Mouse (Mus musculus) limb, embryonic 13.5 days (tissue): ENCODE measurements at regions not wholly inside any gene's neighbourhood (a gene's known extent, or its start where the extent isn't known, plus 50 kb on each side); places are given as distances from the start of the nearest gene placed in this dataset.
A peak's percentile ranks its signal among the peaks of the same experiment; 100 is the strongest.

Source experiments
- ATAC-seq: fragments of 200-750 bp; cut with Nextera tagmentation; 2 replicates; pipeline ENCODE4 v1.8.0; 2017; ENCODE audit warnings: low read depth, moderate number of reproducible peaks, moderate TSS enrichment; ENCODE audit not compliant: low FRiP score
- H3K27ac ChIP-seq: fragments of 300-500 bp; sonication (generic); 2 replicates; pipeline ENCODE4 v1.5.1; 2015; ENCODE audit warnings: inconsistent platforms, mild to moderate bottlenecking, moderate library complexity
- H3K27me3 ChIP-seq: fragments of 300-500 bp; sonication (generic); 2 replicates; pipeline ENCODE4 v1.6.1; 2015; ENCODE audit warnings: mild to moderate bottlenecking, inconsistent platforms
- H3K36me3 ChIP-seq: fragments of 300-500 bp; sonication (generic); 2 replicates; pipeline ENCODE4 v1.6.1; 2015; ENCODE audit warnings: inconsistent platforms, mild to moderate bottlenecking, moderate library complexity
- H3K4me1 ChIP-seq: fragments of 300-500 bp; sonication (generic); 2 replicates; pipeline ENCODE4 v1.6.1; 2015; ENCODE audit warnings: inconsistent platforms
- H3K4me2 ChIP-seq: fragments of 300-500 bp; sonication (generic); replicated peaks from 2 replicates; pipeline ENCODE4 v1.6.1; 2015; ENCODE audit warnings: inconsistent platforms, mild to moderate bottlenecking, moderate library complexity
- H3K4me3 ChIP-seq: fragments of 300-500 bp; sonication (generic); 2 replicates; pipeline ENCODE4 v1.5.1; 2015; ENCODE audit warnings: moderate library complexity, mild to moderate bottlenecking, inconsistent platforms
- H3K9ac ChIP-seq: fragments of 300-500 bp; sonication (generic); 2 replicates; pipeline ENCODE4 v1.6.1; 2015; ENCODE audit warnings: mild to moderate bottlenecking, inconsistent platforms
- H3K9me3 ChIP-seq: fragments of 300-500 bp; sonication (generic); 2 replicates; pipeline ENCODE4 v1.6.1; 2016; ENCODE audit warnings: inconsistent platforms
- WGBS: fragments of 180-500 bp; shearing (Covaris S2); methylation state at CpG from one replicate; pipeline ENCODE4 v1.1.7; 2015; 5-methylcytosine and 5-hydroxymethylcytosine counted together

- Histone ChIP-seq H3K4me2 (peak overlapping the region; percentile 23; the same call in 1 of the 2 replicates), H3K9ac (no peak overlapping the region), H3K36me3 (no peaks in the 10 kb centered on the region), H3K27me3 (peaks cover 47% of the 10 kb centered on the region), H3K27ac (no peak overlapping the region), H3K4me1 (peaks cover 22% of the 10 kb centered on the region), H3K9me3 (0 out of 2 replicates have a peak, but pooled peaks cover 5% of the 10 kb centered on the region), H3K4me3 (no peak overlapping the region)
- 21% methylated on average over 14 of the region's 14 CpGs for WGBS
- no peak for ATAC-seq
Observed at GRCm38 (mm10) chr8:12127106-12127800, 151.4 kb upstream of the A230072I06Rik start.

GRCm38 (mm10) chr8:12127801-12128490, 150.7 kb upstream of the A230072I06Rik start:
- peaks cover 22% of the 10 kb centered on the region for H3K4me1 ChIP-seq
- ATAC-seq = no peak
- no peaks in the 10 kb centered on the region for H3K36me3 ChIP-seq
- no peak overlapping the region for H3K4me3 ChIP-seq
- no peak overlapping the region for H3K9ac ChIP-seq
- 0 out of 2 replicates have a peak, but pooled peaks cover 5% of the 10 kb centered on the region for H3K9me3 ChIP-seq
- 42% methylated on average over 4 of the region's 4 CpGs for WGBS
- no peak overlapping the region for H3K4me2 ChIP-seq
- no peak overlapping the region for H3K27ac ChIP-seq
- peaks cover 51% of the 10 kb centered on the region for H3K27me3 ChIP-seq

GRCm38 (mm10) chr8:12130591-12130990, 148.0 kb upstream of the A230072I06Rik start:
- peaks cover 22% of the 10 kb centered on the region for H3K4me1 ChIP-seq
- peaks cover 68% of the 10 kb centered on the region for H3K27me3 ChIP-seq
- H3K4me2 ChIP-seq = no peak overlapping the region
- no peaks in the 10 kb centered on the region for H3K36me3 ChIP-seq
- no peak overlapping the region for H3K4me3 ChIP-seq
- WGBS = 26% methylated on average over 5 of the region's 5 CpGs
- H3K9me3 ChIP-seq = no peaks in the 10 kb centered on the region
- H3K27ac ChIP-seq = no peak overlapping the region
- no peak for ATAC-seq
- no peak overlapping the region for H3K9ac ChIP-seq

- 41% methylated on average over 1 of the region's 1 CpGs for WGBS
- ATAC-seq = no peak
- H3K9ac ChIP-seq = no peak overlapping the region
Observed at GRCm38 (mm10) chr8:12134200-12134599, 144.4 kb upstream of the A230072I06Rik start.

GRCm38 (mm10) chr8:12135392-12136177, 143.0 kb upstream of the A230072I06Rik start:
- H3K9ac ChIP-seq = no peak overlapping the region
- no peak overlapping the region for H3K4me3 ChIP-seq
- H3K4me1 ChIP-seq = peaks cover 16% of the 10 kb centered on the region
- H3K9me3 ChIP-seq = no peaks in the 10 kb centered on the region
- peaks cover 52% of the 10 kb centered on the region for H3K27me3 ChIP-seq
- WGBS = 71% methylated on average over 14 of the region's 14 CpGs
- no peak overlapping the region for H3K4me2 ChIP-seq
- H3K36me3 ChIP-seq = no peaks in the 10 kb centered on the region
- no peak for ATAC-seq
- H3K27ac ChIP-seq = no peak overlapping the region

More at GRCm38 (mm10) chr8:12134200-12134599, 144.4 kb upstream of the A230072I06Rik start:
- no peak overlapping the region for H3K4me2 ChIP-seq
- no peaks in the 10 kb centered on the region for H3K9me3 ChIP-seq
- no peak overlapping the region for H3K27ac ChIP-seq
- H3K4me1 ChIP-seq = peaks cover 19% of the 10 kb centered on the region
- H3K27me3 ChIP-seq = peaks cover 57% of the 10 kb centered on the region
- no peaks in the 10 kb centered on the region for H3K36me3 ChIP-seq
- H3K4me3 ChIP-seq = no peak overlapping the region

GRCm38 (mm10) chr8:12136178-12136455, 142.5 kb upstream of the A230072I06Rik start:
- H3K27me3 ChIP-seq = peaks cover 49% of the 10 kb centered on the region
- WGBS = 77% methylated on average over 5 of the region's 5 CpGs
- ATAC-seq = no peak
- H3K4me1 ChIP-seq = peaks cover 16% of the 10 kb centered on the region
- no peak overlapping the region for H3K4me3 ChIP-seq
- H3K36me3 ChIP-seq = no peaks in the 10 kb centered on the region
- no peaks in the 10 kb centered on the region for H3K9me3 ChIP-seq
- no peak overlapping the region for H3K9ac ChIP-seq
- no peak overlapping the region for H3K4me2 ChIP-seq
- H3K27ac ChIP-seq = no peak overlapping the region

- no peak for ATAC-seq
- no peak overlapping the region for H3K4me3 ChIP-seq
- H3K27me3 ChIP-seq = peaks cover 38% of the 10 kb centered on the region
- no peak overlapping the region for H3K4me2 ChIP-seq
- WGBS = 36% methylated on average over 3 of the region's 3 CpGs
- no peaks in the 10 kb centered on the region for H3K36me3 ChIP-seq
- no peaks in the 10 kb centered on the region for H3K9me3 ChIP-seq
- H3K4me1 ChIP-seq = peaks cover 16% of the 10 kb centered on the region
- no peak overlapping the region for H3K27ac ChIP-seq
- no peak overlapping the region for H3K9ac ChIP-seq
Observed at GRCm38 (mm10) chr8:12137496-12137895, 141.1 kb upstream of the A230072I06Rik start.

GRCm38 (mm10) chr8:12137913-12138312, 140.7 kb upstream of the A230072I06Rik start:
- peaks cover 16% of the 10 kb centered on the region for H3K4me1 ChIP-seq
- peaks cover 34% of the 10 kb centered on the region for H3K27me3 ChIP-seq
- no peak overlapping the region for H3K4me3 ChIP-seq
- 49% methylated on average over 8 of the region's 8 CpGs for WGBS
- ATAC-seq = no peak
- H3K36me3 ChIP-seq = no peaks in the 10 kb centered on the region
- no peak overlapping the region for H3K4me2 ChIP-seq
- no peaks in the 10 kb centered on the region for H3K9me3 ChIP-seq
- H3K27ac ChIP-seq = no peak overlapping the region
- no peak overlapping the region for H3K9ac ChIP-seq

GRCm38 (mm10) chr8:12151679-12152078, 126.9 kb upstream of the A230072I06Rik start:
- ATAC-seq = no peak
- H3K9ac ChIP-seq = no peak overlapping the region
- WGBS = 57% methylated on average over 7 of the region's 7 CpGs
- H3K9me3 ChIP-seq = no peaks in the 10 kb centered on the region
- 0 out of 2 replicates have a peak, but pooled peaks cover 13% of the 10 kb centered on the region for H3K27me3 ChIP-seq
- no peak overlapping the region for H3K4me3 ChIP-seq
- no peak overlapping the region for H3K4me2 ChIP-seq
- H3K36me3 ChIP-seq = no peaks in the 10 kb centered on the region
- no peak overlapping the region for H3K27ac ChIP-seq
- H3K4me1 ChIP-seq = peaks cover 9% of the 10 kb centered on the region; the same call in 1 of the 2 replicates

GRCm38 (mm10) chr8:12152825-12153224, 125.8 kb upstream of the A230072I06Rik start:
- no peak for ATAC-seq
- Histone ChIP-seq H3K4me3 (no peak overlapping the region), H3K4me1 (peaks cover 13% of the 10 kb centered on the region; the same call in 1 of the 2 replicates), H3K27ac (no peak overlapping the region), H3K27me3 (0 out of 2 replicates have a peak, but pooled peaks cover 13% of the 10 kb centered on the region), H3K4me2 (no peak overlapping the region), H3K9me3 (no peaks in the 10 kb centered on the region), H3K9ac (no peak overlapping the region), H3K36me3 (no peaks in the 10 kb centered on the region)
- 69% methylated on average over 9 of the region's 9 CpGs for WGBS

- Histone ChIP-seq H3K36me3 (no peaks in the 10 kb centered on the region), H3K4me1 (peaks cover 10% of the 10 kb centered on the region; the same call in 1 of the 2 replicates), H3K27ac (no peak overlapping the region), H3K9ac (no peak overlapping the region), H3K9me3 (no peaks in the 10 kb centered on the region), H3K4me2 (no peak overlapping the region), H3K4me3 (no peak overlapping the region), H3K27me3 (peaks cover 20% of the 10 kb centered on the region)
- 78% methylated on average over 1 of the region's 1 CpGs for WGBS
- no peak for ATAC-seq
Observed at GRCm38 (mm10) chr8:12156893-12157292, 121.7 kb upstream of the A230072I06Rik start.

GRCm38 (mm10) chr8:12158188-12158587, 120.4 kb upstream of the A230072I06Rik start:
- H3K36me3 ChIP-seq = no peaks in the 10 kb centered on the region
- no peak overlapping the region for H3K4me2 ChIP-seq
- no peak overlapping the region for H3K9ac ChIP-seq
- H3K27me3 ChIP-seq = peaks cover 26% of the 10 kb centered on the region
- no peak overlapping the region for H3K4me3 ChIP-seq
- no peak for ATAC-seq
- no peaks in the 10 kb centered on the region for H3K9me3 ChIP-seq
- no peak overlapping the region for H3K27ac ChIP-seq
- H3K4me1 ChIP-seq = peaks cover 14% of the 10 kb centered on the region
- WGBS = 89% methylated on average over 9 of the region's 9 CpGs
